Mouse (Mus musculus): ENCODE results near the gene Stip1. TPM values are rescaled to one million over a fixed set of nuclear protein-coding genes. Genes with fewer than 3 reads are reported as not detected.

Gene Stip1
- polyA plus RNA-seq, 1 experiment from 2014 or later, result 116 TPM

GRCm38 (mm10) chr19:6980381-6981093 lies 59.2 kb downstream of the Stip1 start, which contains the start of gene Fkbp2:
Fkbp2 (minus strand) TSS chr19:6980501.
- H3K27ac ChIP-seq (replicated peaks), result peak within 1 kb of the TSS; percentile 91
- H3K36me3 ChIP-seq (replicated peaks), result peaks cover 50% of the 10 kb centered on the region
- no peaks in the 10 kb centered on the region for H3K27me3 ChIP-seq
- peak within 1 kb of the TSS; percentile 78 for H3K9ac ChIP-seq
- no peaks in the 10 kb centered on the region for H3K9me3 ChIP-seq (replicated peaks)
- peak; percentile 83 for ATAC-seq (ENCODE audit: insufficient read depth)
- peak within 1 kb of the TSS; percentile 98 for H3K4me2 ChIP-seq
- H3K4me3 ChIP-seq (replicated peaks), result peak within 1 kb of the TSS; percentile 77
- H3K4me1 ChIP-seq (replicated peaks), result peaks cover 66% of the 10 kb centered on the region
- under 1% methylated on average over 38 of the region's 38 CpGs for WGBS (ENCODE audit: insufficient replicate concordance)

DNA sequence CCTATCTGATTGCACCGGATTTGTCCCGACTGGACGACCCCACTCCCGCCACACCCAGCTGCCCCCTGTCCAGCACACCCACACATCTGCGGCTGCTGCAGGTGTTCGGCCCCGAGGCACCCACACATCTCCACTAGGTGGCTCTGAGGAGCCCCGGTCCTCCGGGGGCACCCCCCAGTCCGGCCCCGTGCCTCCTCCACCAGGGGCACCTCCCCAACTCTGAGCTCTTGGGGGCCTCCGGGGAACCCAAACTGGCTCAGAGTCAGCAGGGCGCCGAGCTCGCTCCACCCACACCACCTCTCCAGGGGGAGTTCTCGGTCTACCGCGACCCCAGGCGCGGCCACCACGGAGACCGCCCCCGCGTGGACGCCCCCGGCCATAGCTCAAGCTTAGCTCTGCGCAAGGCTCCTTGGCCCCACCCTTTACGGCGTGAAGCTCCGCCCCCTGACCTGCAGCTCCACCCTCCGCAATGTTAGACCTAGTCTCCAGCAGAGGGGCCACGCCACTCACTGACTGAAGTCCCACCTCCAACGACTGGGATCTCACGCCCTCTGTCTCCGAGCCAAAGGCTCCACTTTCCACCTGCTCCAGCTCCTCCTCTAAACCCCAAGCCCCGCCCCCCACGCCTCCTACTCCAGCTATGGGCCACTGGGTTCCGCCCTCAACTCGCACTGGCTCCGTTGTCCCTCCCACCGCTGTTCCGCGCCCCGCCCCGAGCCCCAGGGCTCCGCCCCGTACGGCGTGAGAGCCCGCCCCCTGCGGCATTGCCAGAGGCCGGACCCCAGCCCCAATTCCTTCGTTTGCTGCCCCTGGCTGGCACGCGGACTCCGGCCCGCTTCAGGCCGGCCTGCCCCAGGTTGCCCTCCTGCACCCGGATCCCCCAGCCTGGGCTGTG lies 60.0 kb downstream of the Stip1 start:
- WGBS (ENCODE audit: insufficient replicate concordance), result 1% methylated on average over 59 of the region's 59 CpGs
- peaks cover 42% of the 10 kb centered on the region for H3K36me3 ChIP-seq (replicated peaks)
- H3K9me3 ChIP-seq (replicated peaks), result no peaks in the 10 kb centered on the region
- peaks cover 65% of the 10 kb centered on the region for H3K4me1 ChIP-seq (replicated peaks)
- peak overlapping the region; percentile 78 for H3K9ac ChIP-seq
- H3K4me2 ChIP-seq, result peak overlapping the region; percentile 98
- ATAC-seq (ENCODE audit: insufficient read depth), result peak; percentile 84
- peak overlapping the region; percentile 77 for H3K4me3 ChIP-seq (replicated peaks)
- H3K27ac ChIP-seq (replicated peaks), result peak overlapping the region; percentile 91
- H3K27me3 ChIP-seq, result no peaks in the 10 kb centered on the region

DNA sequence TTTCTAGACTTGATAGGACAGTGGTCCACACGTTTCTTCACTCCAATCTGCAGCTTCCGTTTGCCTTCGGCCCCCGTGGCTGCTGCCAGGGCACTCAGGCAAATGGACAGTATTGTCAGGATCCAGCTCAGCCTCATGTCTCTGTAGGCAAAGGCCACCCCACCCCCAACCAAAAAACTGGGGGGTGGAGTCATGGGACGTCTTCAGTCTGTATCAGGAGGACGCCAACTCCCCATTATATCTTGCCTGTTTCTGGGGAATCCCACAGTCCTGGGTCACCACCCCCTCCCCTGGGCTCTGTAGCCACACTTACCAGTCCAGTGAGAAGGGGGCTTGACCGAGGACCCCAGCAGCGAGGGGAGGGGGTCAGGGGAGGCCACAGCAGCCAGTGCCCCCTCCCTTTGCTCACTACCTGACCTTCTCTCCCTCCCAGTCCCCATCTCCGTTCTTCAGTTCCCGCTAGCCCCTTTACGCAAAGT lies 60.7 kb downstream of the Stip1 start:
- peak overlapping the region; percentile 91 for H3K27ac ChIP-seq (replicated peaks)
- H3K9me3 ChIP-seq (replicated peaks), result no peaks in the 10 kb centered on the region
- H3K27me3 ChIP-seq, result no peaks in the 10 kb centered on the region
- H3K4me3 ChIP-seq (replicated peaks), result peak overlapping the region; percentile 77
- peak overlapping the region; percentile 98 for H3K4me2 ChIP-seq
- peaks cover 38% of the 10 kb centered on the region for H3K36me3 ChIP-seq (replicated peaks)
- H3K9ac ChIP-seq, result peak overlapping the region; percentile 71
- 7% methylated on average over 11 of the region's 11 CpGs for WGBS (ENCODE audit: insufficient replicate concordance)
- H3K4me1 ChIP-seq (replicated peaks), result peaks cover 72% of the 10 kb centered on the region
- ATAC-seq (ENCODE audit: insufficient read depth), result no peak

- Histone ChIP-seq H3K27ac (replicated peaks) (peak overlapping the region; percentile 91), H3K9ac (peak overlapping the region; percentile 71), H3K4me2 (peak overlapping the region; percentile 98), H3K27me3 (no peaks in the 10 kb centered on the region), H3K4me1 (replicated peaks) (peaks cover 76% of the 10 kb centered on the region), H3K9me3 (replicated peaks) (no peaks in the 10 kb centered on the region), H3K4me3 (replicated peaks) (peak overlapping the region; percentile 77), H3K36me3 (replicated peaks) (peaks cover 33% of the 10 kb centered on the region)
- WGBS (ENCODE audit: insufficient replicate concordance), result 32% methylated on average over 3 of the region's 3 CpGs
- no peak for ATAC-seq (ENCODE audit: insufficient read depth)
Observed at GRCm38 (mm10) chr19:6978639-6978974, 61.2 kb downstream of the Stip1 start.

DNA sequence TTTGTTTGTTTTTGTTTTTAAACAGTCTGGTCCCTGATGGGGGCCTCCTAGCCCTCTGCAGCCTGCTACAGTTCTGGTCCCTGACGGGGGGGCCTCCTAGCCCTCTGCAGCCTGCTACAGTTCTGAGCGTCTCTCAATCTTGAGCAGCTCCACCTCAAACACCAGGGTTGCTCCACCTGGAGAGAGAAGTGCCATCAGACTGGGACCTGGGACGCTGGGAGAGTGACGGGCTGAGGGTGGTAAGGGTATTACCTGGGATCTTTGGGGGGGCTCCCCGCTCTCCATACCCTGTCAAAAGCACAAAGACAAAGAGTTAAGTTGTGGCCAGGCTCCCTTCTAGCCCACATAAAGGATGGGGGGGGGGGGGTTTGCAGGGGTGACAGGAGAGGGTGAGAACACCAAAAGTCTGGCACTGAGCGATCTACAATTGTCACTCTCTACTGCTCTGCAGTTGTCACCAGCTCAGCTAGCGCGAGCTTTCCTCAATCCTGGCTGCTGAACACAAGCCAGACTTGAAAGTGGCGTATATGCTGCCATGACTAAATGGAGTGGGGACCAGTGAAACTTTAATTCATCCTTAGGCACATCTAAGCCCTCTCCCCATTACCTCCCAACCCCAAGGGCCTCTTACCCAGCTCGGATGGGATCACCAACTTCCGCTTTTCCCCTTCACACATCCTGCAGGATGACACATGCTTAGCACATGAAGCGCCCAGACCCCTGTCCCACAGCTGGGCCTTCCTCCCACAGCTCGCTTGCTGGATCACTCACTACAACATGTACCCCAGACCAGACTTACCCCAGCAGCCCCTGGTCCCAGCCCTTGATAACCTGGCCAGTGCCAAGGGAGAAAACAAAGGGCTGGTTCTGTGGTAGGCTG lies 61.8 kb downstream of the Stip1 start:
- H3K27ac ChIP-seq (replicated peaks), result peak overlapping the region; percentile 91

GRCm38 (mm10) chr19:6975537-6976521 lies 63.9 kb downstream of the Stip1 start, which contains the start of gene Plcb3:
Plcb3 (minus strand) TSS chr19:6976470.
- peak within 1 kb of the TSS; percentile 69 for H3K4me3 ChIP-seq (replicated peaks)
- peak within 1 kb of the TSS; percentile 76 for H3K27ac ChIP-seq (replicated peaks)
- H3K36me3 ChIP-seq (replicated peaks), result peaks cover 19% of the 10 kb centered on the region
- no peaks in the 10 kb centered on the region for H3K27me3 ChIP-seq
- no peaks in the 10 kb centered on the region for H3K9me3 ChIP-seq (replicated peaks)
- no peak for ATAC-seq (ENCODE audit: insufficient read depth)
- peaks cover 79% of the 10 kb centered on the region for H3K4me1 ChIP-seq (replicated peaks)
- under 1% methylated on average over 16 of the region's 16 CpGs for WGBS (ENCODE audit: insufficient replicate concordance)
- H3K4me2 ChIP-seq, result peak within 1 kb of the TSS; percentile 90
- peak within 1 kb of the TSS; percentile 56 for H3K9ac ChIP-seq

More for the DNA sequence above, 61.8 kb downstream of the Stip1 start:
- H3K9ac ChIP-seq, result peak overlapping the region; percentile 20; the same call in 1 of the 2 replicates
- H3K36me3 ChIP-seq (replicated peaks), result peaks cover 29% of the 10 kb centered on the region
- H3K27me3 ChIP-seq, result no peaks in the 10 kb centered on the region
- H3K4me1 ChIP-seq (replicated peaks), result peaks cover 77% of the 10 kb centered on the region
- H3K9me3 ChIP-seq (replicated peaks), result no peaks in the 10 kb centered on the region
- H3K4me3 ChIP-seq (replicated peaks), result peak overlapping the region; percentile 77
- 74% methylated on average over 13 of the region's 13 CpGs for WGBS (ENCODE audit: insufficient replicate concordance)
- peak overlapping the region; percentile 98 for H3K4me2 ChIP-seq
- no peak for ATAC-seq (ENCODE audit: insufficient read depth)

DNA sequence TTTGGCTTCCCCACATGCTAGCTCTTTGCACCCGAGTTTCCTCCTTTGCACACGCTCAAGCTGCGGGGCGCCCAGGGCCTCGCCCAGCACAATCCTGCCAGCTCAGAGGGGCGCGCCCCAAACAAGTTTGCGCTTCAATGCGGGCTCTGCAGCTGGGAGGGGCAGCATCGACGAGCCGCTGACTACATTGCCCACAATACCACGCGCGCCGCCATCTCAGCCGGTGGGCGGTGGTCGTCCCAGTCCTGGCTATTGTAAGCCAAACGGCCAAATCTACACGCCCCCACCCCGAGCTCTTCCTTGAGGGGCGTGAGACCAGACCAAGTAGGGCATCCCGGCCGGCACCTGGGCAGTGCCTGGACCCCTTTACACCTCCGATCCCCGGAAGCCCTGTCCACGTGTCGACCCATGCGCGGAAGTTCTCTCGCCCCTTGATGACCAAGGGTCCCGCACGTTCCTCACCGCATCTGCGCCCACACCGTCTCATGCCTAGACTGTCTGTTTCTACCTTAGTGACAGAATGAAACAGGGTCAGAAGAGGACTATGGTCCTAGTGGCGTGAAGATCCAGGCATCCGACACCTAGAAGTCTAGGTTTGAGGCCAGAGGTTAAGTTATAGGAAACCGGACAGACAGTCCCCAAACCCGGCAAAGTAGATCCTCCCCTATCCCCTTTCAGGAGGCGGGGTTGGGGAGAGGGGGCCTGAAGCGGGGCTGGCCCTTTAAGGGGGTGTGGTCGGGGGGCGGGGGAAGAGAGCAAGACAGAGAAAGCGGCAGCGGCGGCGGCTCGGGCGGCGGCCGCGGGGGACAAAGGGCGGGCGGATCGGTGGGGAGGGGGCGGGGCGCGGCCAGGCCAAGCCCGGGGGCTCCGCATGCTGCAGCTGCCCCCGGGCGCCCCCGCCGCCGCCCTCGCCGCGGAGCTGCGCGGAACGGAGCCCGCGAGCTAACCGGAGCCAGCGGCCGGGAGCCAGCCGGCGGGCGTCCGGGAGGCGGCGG lies 65.3 kb downstream of the Stip1 start, which contains the start of gene Ppp1r14b:
TSS of gene Ppp1r14b (plus strand) at position 758 of the 995 bp plus-strand sequence.
- H3K9ac ChIP-seq, result peak within 1 kb of the TSS; percentile 56
- peaks cover 2% of the 10 kb centered on the region for H3K27me3 ChIP-seq
- under 1% methylated on average over 79 of the region's 84 CpGs for WGBS (ENCODE audit: insufficient replicate concordance)
- H3K27ac ChIP-seq (replicated peaks), result peak within 1 kb of the TSS; percentile 76
- no peaks in the 10 kb centered on the region for H3K9me3 ChIP-seq (replicated peaks)
- H3K4me2 ChIP-seq, result peak within 1 kb of the TSS; percentile 90
- H3K4me1 ChIP-seq (replicated peaks), result peaks cover 88% of the 10 kb centered on the region
- peak; percentile 60 for ATAC-seq (ENCODE audit: insufficient read depth)
- peaks cover 19% of the 10 kb centered on the region for H3K36me3 ChIP-seq (replicated peaks)
- peak within 1 kb of the TSS; percentile 69 for H3K4me3 ChIP-seq (replicated peaks)

DNA sequence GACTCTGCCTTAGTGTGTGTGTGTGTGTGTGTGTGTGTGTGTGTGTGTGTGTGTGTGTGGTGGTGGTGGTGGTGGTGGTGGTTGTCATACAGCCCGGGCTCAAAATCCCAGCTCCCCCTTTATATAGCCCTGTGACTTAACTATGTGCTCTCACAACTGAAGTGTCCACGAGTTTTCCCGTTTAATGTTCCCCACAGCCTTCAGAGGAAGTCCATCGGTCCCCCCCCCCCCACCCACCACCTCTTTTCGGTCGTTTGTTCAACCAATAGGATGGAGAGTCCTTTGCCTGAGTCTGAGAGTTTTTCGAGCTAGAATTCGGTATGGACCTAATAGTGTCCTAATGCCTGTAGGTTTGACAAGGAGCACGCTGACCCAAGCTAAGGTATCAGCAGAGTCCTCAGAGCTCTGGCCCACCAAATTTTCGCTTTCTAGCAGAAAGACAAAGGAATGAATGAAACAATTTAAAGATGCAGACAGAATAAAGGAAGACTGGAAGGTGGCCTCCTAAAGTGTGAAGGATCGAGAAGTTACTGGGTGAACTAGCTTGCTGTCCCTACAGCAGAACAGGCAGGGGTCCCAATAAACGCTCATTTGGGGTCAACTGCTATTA lies 66.1 kb downstream of the Stip1 start:
- Histone ChIP-seq H3K9ac (peak overlapping the region; percentile 56; the same call in 1 of the 2 replicates), H3K4me3 (replicated peaks) (peak overlapping the region; percentile 69), H3K27ac (replicated peaks) (peak overlapping the region; percentile 42), H3K4me2 (peak overlapping the region; percentile 90), H3K27me3 (peaks cover 11% of the 10 kb centered on the region), H3K9me3 (replicated peaks) (no peaks in the 10 kb centered on the region), H3K4me1 (replicated peaks) (peaks cover 88% of the 10 kb centered on the region), H3K36me3 (replicated peaks) (peaks cover 19% of the 10 kb centered on the region)
- no peak for ATAC-seq (ENCODE audit: insufficient read depth)
- 24% methylated on average over 12 of the region's 12 CpGs for WGBS (ENCODE audit: insufficient replicate concordance)

All from liver, embryonic 15.5 days (tissue).